ENCODE assay signal across 8 mouse cellular contexts in genomic region chr5:144767911-144768841, GRCm38 (mm10). TPM values are rescaled to one million over a fixed set of nuclear protein-coding genes. Genes with fewer than 3 reads are reported as not detected.
A peak's percentile ranks its signal among the peaks of the same experiment; 100 is the strongest.
DNase-seq lines count a peak whose midpoint lies in the region; ATAC-seq and TF ChIP-seq lines count a peak whose summit lies in the region.

No protein-coding gene starts in this region.

- peak overlapping the region; percentile 92 for H3K4me3 ChIP-seq in heart, embryonic 12.5 days
- peak overlapping the region; percentile 69 for H3K4me3 ChIP-seq in kidney, postnatal 0 days (replicated peaks; ENCODE audit: low read depth, low read length)
- H3K4me3 ChIP-seq in liver, embryonic 11.5 days (ENCODE audit: low read depth, low read length), result peak overlapping the region; percentile 79
- H3K4me3 ChIP-seq in stomach, embryonic 14.5 days (ENCODE audit: low read depth, low read length), result peak overlapping the region; percentile 74

- peaks cover 10% of the 10 kb centered on the region for H3K4me1 ChIP-seq in heart, embryonic 12.5 days (replicated peaks)
- H3K4me1 ChIP-seq in kidney, postnatal 0 days (replicated peaks; ENCODE audit: insufficient read depth, low read length), result peaks cover 8% of the 10 kb centered on the region
- H3K4me1 ChIP-seq in liver, embryonic 11.5 days (replicated peaks; ENCODE audit: control insufficient read depth, insufficient read depth, low read length), result peaks cover 9% of the 10 kb centered on the region
- H3K4me1 ChIP-seq in stomach, embryonic 14.5 days (ENCODE audit: control insufficient read depth, insufficient read depth, low read length), result peaks cover 9% of the 10 kb centered on the region; the same call in 1 of the 2 replicates

- ATAC-seq in erythroblast, adult 5-6 weeks (replicated peaks; ENCODE audit: low FRiP score, poor library complexity, severe bottlenecking), result peak; percentile 89
- peak; percentile 94 for ATAC-seq in heart, embryonic 12.5 days (ENCODE audit: insufficient number of reproducible peaks, low FRiP score)
- peak; percentile 91 for ATAC-seq in kidney, postnatal 0 days (replicated peaks; ENCODE audit: low FRiP score, low read depth)
- ATAC-seq in liver, embryonic 11.5 days (replicated peaks; ENCODE audit: low FRiP score), result peak; percentile 89
- peak; percentile 90 for ATAC-seq in stomach, embryonic 14.5 days (ENCODE audit: insufficient number of reproducible peaks, insufficient read depth, low FRiP score, low read depth)

- under 1% methylated on average over 88 of the region's 92 CpGs for WGBS in heart, embryonic 12.5 days
- under 1% methylated on average over 91 of the region's 92 CpGs for WGBS in kidney, postnatal 0 days
- under 1% methylated on average over 91 of the region's 92 CpGs for WGBS in liver, embryonic 11.5 days
- under 1% methylated on average over 89 of the region's 92 CpGs for WGBS in stomach, embryonic 14.5 days

- H3K27me3 ChIP-seq in heart, embryonic 12.5 days (replicated peaks), result peaks cover 5% of the 10 kb centered on the region; the same call in 1 of the 2 replicates
- H3K27me3 ChIP-seq in kidney, postnatal 0 days (ENCODE audit: insufficient read depth, low read length), result no peaks in the 10 kb centered on the region
- H3K27me3 ChIP-seq in liver, embryonic 11.5 days (replicated peaks; ENCODE audit: control insufficient read depth, insufficient read depth, low read length), result no peaks in the 10 kb centered on the region
- H3K27me3 ChIP-seq in stomach, embryonic 14.5 days (ENCODE audit: control insufficient read depth, insufficient read depth, low read length), result no peaks in the 10 kb centered on the region

- peak overlapping the region; percentile 91 for H3K9ac ChIP-seq in heart, embryonic 12.5 days
- H3K9ac ChIP-seq in kidney, postnatal 0 days (ENCODE audit: low read depth, low read length), result peak overlapping the region; percentile 93
- H3K9ac ChIP-seq in liver, embryonic 11.5 days (ENCODE audit: low read depth, low read length), result peak overlapping the region; percentile 93
- H3K9ac ChIP-seq in stomach, embryonic 14.5 days (replicated peaks; ENCODE audit: low read depth, low read length), result peak overlapping the region; percentile 84

- H3K4me2 ChIP-seq in heart, embryonic 12.5 days, result peak overlapping the region; percentile 81
- peak overlapping the region; percentile 73 for H3K4me2 ChIP-seq in kidney, postnatal 0 days (ENCODE audit: low read length)
- H3K4me2 ChIP-seq in liver, embryonic 11.5 days, result peak overlapping the region; percentile 71
- H3K4me2 ChIP-seq in stomach, embryonic 14.5 days (replicated peaks; ENCODE audit: low read depth, low read length), result peak overlapping the region; percentile 84

- H3K27ac ChIP-seq in heart, embryonic 12.5 days (ENCODE audit: poor library complexity, severe bottlenecking), result peak overlapping the region; percentile 94
- H3K27ac ChIP-seq in kidney, postnatal 0 days, result peak overlapping the region; percentile 97
- peak overlapping the region; percentile 86 for H3K27ac ChIP-seq in liver, embryonic 11.5 days (ENCODE audit: low read depth, low read length)
- peak overlapping the region; percentile 94 for H3K27ac ChIP-seq in stomach, embryonic 14.5 days (ENCODE audit: low read length)

- DNase-seq in B cell, adult 2 months, result peak; percentile 94 to 97
- DNase-seq in brain, adult 2 months (ENCODE audit: low read depth, low spot score), result peak; percentile 98
- DNase-seq in kidney, postnatal 0 days (ENCODE audit: low spot score), result peak; percentile 95
- peak; percentile 90 for DNase-seq in liver, embryonic 11.5 days (ENCODE audit: low spot score)
- DNase-seq in naive thymus-derived CD4-positive, alpha-beta T cell, adult 2 months (ENCODE audit: low read depth), result peak; percentile 97

- peak; percentile 95 for TF ChIP-seq CTCF in kidney, postnatal 0 days (IDR thresholded peaks at IDR 0.05; ENCODE audit: low read depth)

- no peaks in the 10 kb centered on the region for H3K9me3 ChIP-seq in heart, embryonic 12.5 days (replicated peaks)
- H3K9me3 ChIP-seq in kidney, postnatal 0 days (replicated peaks; ENCODE audit: low read length), result no peaks in the 10 kb centered on the region
- no peaks in the 10 kb centered on the region for H3K9me3 ChIP-seq in liver, embryonic 11.5 days (ENCODE audit: control insufficient read depth, low read length)
- no peaks in the 10 kb centered on the region for H3K9me3 ChIP-seq in stomach, embryonic 14.5 days (ENCODE audit: control insufficient read depth, low read depth, low read length)

- peaks cover 24% of the 10 kb centered on the region for H3K36me3 ChIP-seq in heart, embryonic 12.5 days
- peaks cover 18% of the 10 kb centered on the region; the same call in 1 of the 2 replicates for H3K36me3 ChIP-seq in kidney, postnatal 0 days (ENCODE audit: insufficient read depth, low read length)
- H3K36me3 ChIP-seq in liver, embryonic 11.5 days (ENCODE audit: control insufficient read depth, insufficient read depth, low read length), result peaks cover 13% of the 10 kb centered on the region
- H3K36me3 ChIP-seq in stomach, embryonic 14.5 days (ENCODE audit: control insufficient read depth, insufficient read depth, low read length), result peaks cover 21% of the 10 kb centered on the region

RNA-seq across cellular contexts. Expression of gene Trrap, which starts 0.6 kb away (rescaled TPM):
- total RNA-seq in erythroblast, adult 5-6 weeks (2015; ENCODE audit: low replicate concordance), result 17.7 and 33.9 TPM in 2 replicates
- 14.5 and 16.5 TPM in 2 replicates for total RNA-seq in erythroblast, adult 5-6 weeks (2017; ENCODE audit: low replicate concordance)
- 61.5 and 66.0 TPM in 2 replicates for polyA plus RNA-seq in heart, embryonic 12.5 days (2016; fragmentation: Nextera tagmentation; extraction: Ambion mirVana)
- 41.1 and 52.1 TPM in 2 replicates for polyA plus RNA-seq in kidney, postnatal 0 days (2015; fragmentation: Nextera tagmentation; extraction: Ambion mirVana)
- polyA plus RNA-seq in liver, embryonic 11.5 days (2014; fragmentation: Nextera tagmentation; extraction: Ambion mirVana), result 58.6 and 64.2 TPM in 2 replicates
- 95.0 and 101 TPM in 2 replicates for polyA plus RNA-seq in stomach, embryonic 14.5 days (2014; fragmentation: Nextera tagmentation; extraction: Ambion mirVana)

RNA-seq across cellular contexts. Expression of gene Tmem130, which starts 6.6 kb away (rescaled TPM):
- total RNA-seq in erythroblast, adult 5-6 weeks (2015; ENCODE audit: low replicate concordance), result not detected in 2 replicates
- total RNA-seq in erythroblast, adult 5-6 weeks (2017; ENCODE audit: low replicate concordance), result not detected in 2 replicates
- polyA plus RNA-seq in heart, embryonic 12.5 days (2016; fragmentation: Nextera tagmentation; extraction: Ambion mirVana), result 0.46 and 0.93 TPM in 2 replicates
- 0.17 and 0.24 TPM in 2 replicates for polyA plus RNA-seq in kidney, postnatal 0 days (2015; fragmentation: Nextera tagmentation; extraction: Ambion mirVana)
- 0.65 and 0.86 TPM in 2 replicates for polyA plus RNA-seq in liver, embryonic 11.5 days (2014; fragmentation: Nextera tagmentation; extraction: Ambion mirVana)
- polyA plus RNA-seq in stomach, embryonic 14.5 days (2014; fragmentation: Nextera tagmentation; extraction: Ambion mirVana), result 2.5 and 2.7 TPM in 2 replicates

Comparison
In these comparisons a context has a peak if more than half of its experiments do, and no peak if none do; other contexts are left out.
1. Peak in every context shown above with its lines: DNase-seq, ATAC-seq, H3K4me3 ChIP-seq and H3K27ac ChIP-seq.